In the genomic region with DNA sequence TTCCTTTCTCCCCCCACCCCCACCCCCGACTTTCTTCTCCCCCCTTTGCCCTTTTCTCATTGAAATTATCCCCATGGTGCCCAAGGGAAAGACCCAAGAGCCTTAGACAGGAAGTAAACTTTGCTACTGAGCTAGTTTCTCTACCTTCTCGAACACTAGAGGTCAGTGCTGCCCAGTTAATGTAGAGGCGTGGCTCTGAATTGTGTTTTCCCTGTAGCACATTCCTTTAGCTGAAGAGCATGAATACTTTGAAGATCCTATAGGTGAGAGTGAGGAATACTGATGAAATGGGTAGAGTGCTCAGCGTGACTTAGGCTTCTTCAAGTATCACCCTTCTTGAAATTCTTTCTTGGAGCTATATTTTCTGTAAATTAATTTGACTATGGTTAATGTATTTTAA, we compare ENCODE assay signal across 9 mouse cellular contexts. TPM values are rescaled to one million over a fixed set of nuclear protein-coding genes. Genes with fewer than 3 reads are reported as not detected.
DNase-seq lines count a peak whose midpoint lies in the region; ATAC-seq and TF ChIP-seq lines count a peak whose summit lies in the region.
"Had no signal": no experiment of that assay in that cellular context is flagged by ENCODE, and none has a peak within 500 bp of the region (broad histone marks: within the 10 kb centered on the region; RNA-seq: fewer than 3 reads in every experiment).

No protein-coding gene starts in this region.

- WGBS in heart, postnatal 0 days: 6% methylated on average over 4 of the region's 4 CpGs
- 7% methylated on average over 4 of the region's 4 CpGs for WGBS in forebrain, postnatal 0 days

- TF ChIP-seq CTCF in heart, postnatal 0 days (IDR thresholded peaks at IDR 0.05; ENCODE audit: low read depth): peak; percentile 26; the same call in 1 of the 2 replicates
- peak; percentile 77 for TF ChIP-seq CTCF in forebrain, postnatal 0 days (IDR thresholded peaks at IDR 0.05; ENCODE audit: low read depth)

- no peak overlapping the region for H3K4me3 ChIP-seq in heart, postnatal 0 days (ENCODE audit: low read depth, low read length)
- H3K4me3 ChIP-seq in forebrain, postnatal 0 days (ENCODE audit: low read depth, low read length): peak overlapping the region; percentile 22
- H3K4me3 ChIP-seq: lung, embryonic 15.5 days had no signal

- H3K27ac ChIP-seq in heart, postnatal 0 days (ENCODE audit: low read depth): no peak overlapping the region
- no peak overlapping the region for H3K27ac ChIP-seq in forebrain, postnatal 0 days (ENCODE audit: low read depth, low read length)
- H3K27ac ChIP-seq: lung, embryonic 15.5 days had no signal

- H3K36me3 ChIP-seq in heart, postnatal 0 days (replicated peaks; ENCODE audit: control insufficient read depth, insufficient read depth, low read length): no peaks in the 10 kb centered on the region
- no peaks in the 10 kb centered on the region for H3K36me3 ChIP-seq in forebrain, postnatal 0 days (ENCODE audit: insufficient read depth)
- H3K36me3 ChIP-seq: lung, embryonic 15.5 days had no signal

- H3K9me3 ChIP-seq in heart, postnatal 0 days (replicated peaks; ENCODE audit: control insufficient read depth, low read length): no peaks in the 10 kb centered on the region
- no peaks in the 10 kb centered on the region for H3K9me3 ChIP-seq in forebrain, postnatal 0 days (ENCODE audit: low read length)
- H3K9me3 ChIP-seq: lung, embryonic 15.5 days had no signal

- TF ChIP-seq EP300 in heart, postnatal 0 days (IDR thresholded peaks at IDR 0.05; ENCODE audit: low read depth): no peak

- H3K27me3 ChIP-seq in heart, postnatal 0 days (ENCODE audit: control insufficient read depth, insufficient read depth, low read length): no peaks in the 10 kb centered on the region
- H3K27me3 ChIP-seq in forebrain, postnatal 0 days (ENCODE audit: insufficient read depth, low read length): no peaks in the 10 kb centered on the region
- H3K27me3 ChIP-seq: lung, embryonic 15.5 days had no signal

- no peak for ATAC-seq in heart, postnatal 0 days (ENCODE audit: insufficient read depth, low read depth)
- ATAC-seq in forebrain, postnatal 0 days: peak; percentile 61

- H3K4me1 ChIP-seq in heart, postnatal 0 days (ENCODE audit: control insufficient read depth, insufficient read depth): no peaks in the 10 kb centered on the region
- peaks cover 4% of the 10 kb centered on the region; the same call in 1 of the 2 replicates for H3K4me1 ChIP-seq in forebrain, postnatal 0 days (ENCODE audit: insufficient read depth)
- H3K4me1 ChIP-seq: lung, embryonic 15.5 days had no signal

- DNase-seq in heart, postnatal 0 days (ENCODE audit: low spot score): no peak
- no peak for DNase-seq in heart, postnatal 25 days (ENCODE audit: low spot score)
- DNase-seq in WW6 (ENCODE audit: low read depth, low spot score): peak; percentile 3
- peak; percentile 76 for DNase-seq in forebrain, postnatal 0 days
- DNase-seq in left cerebral cortex, adult 9 months (ENCODE audit: low spot score in 2 of 2): peak; percentile 15 to 63
- peak; percentile 62 to 74 for DNase-seq in right cerebral cortex, adult 2 months (ENCODE audit: low spot score in 2 of 2)
- no peak for DNase-seq in spleen, postnatal 14 days (ENCODE audit: low spot score in 2 of 2)
- no peak for DNase-seq in spleen, adult 12 weeks (ENCODE audit: low spot score)

- no peak overlapping the region for H3K9ac ChIP-seq in heart, postnatal 0 days (replicated peaks; ENCODE audit: low read depth, low read length)
- no peak overlapping the region for H3K9ac ChIP-seq in forebrain, postnatal 0 days
- H3K9ac ChIP-seq: lung, embryonic 15.5 days had no signal

- H3K4me2 ChIP-seq in heart, postnatal 0 days (ENCODE audit: low read depth, low read length): no peak overlapping the region
- peak overlapping the region; percentile 54; the same call in 1 of the 2 replicates for H3K4me2 ChIP-seq in forebrain, postnatal 0 days (ENCODE audit: low read depth)
- H3K4me2 ChIP-seq: lung, embryonic 15.5 days had no signal

- intact Hi-C loops in heart, postnatal 25 days (cut with DNase I): no loop called here

RNA-seq across cellular contexts. Expression of a gene that starts 1.6 kb away (rescaled TPM):
- not detected in 2 replicates for total RNA-seq in heart, postnatal 0 days (2014; rRNA removed; ENCODE audit: low replicate concordance)
- polyA plus RNA-seq in heart, postnatal 0 days (2015; fragmentation: Nextera tagmentation; extraction: Ambion mirVana): not detected in 2 replicates
- under 1 TPM; 0.11 to 0.21 TPM for total RNA-seq in heart, postnatal 25 days (2021)
- total RNA-seq in forebrain, postnatal 0 days (2014; rRNA removed): 15.9 and 18.3 TPM in 2 replicates
- 0.53 and 2.0 TPM in 2 replicates for polyA plus RNA-seq in forebrain, postnatal 0 days (2015; fragmentation: Nextera tagmentation; extraction: Ambion mirVana)
- polyA plus RNA-seq: lung, embryonic 15.5 days had no signal

Comparison
In these comparisons a context has a peak if more than half of its experiments do, and no peak if none do; other contexts are left out.
1. DNase-seq: peak in WW6 (single experiment), forebrain, postnatal 0 days (single experiment), left cerebral cortex, adult 9 months (2 of 2) and right cerebral cortex, adult 2 months (2 of 2); none in heart, postnatal 0 days (single experiment), heart, postnatal 25 days (single experiment), spleen, postnatal 14 days (0 of 2) and spleen, adult 12 weeks (single experiment).
2. RNA of a gene that starts 1.6 kb away (total RNA-seq): 15.9 to 18.3 TPM in forebrain, postnatal 0 days; 0.11 to 0.21 TPM in heart, postnatal 25 days and not detected in heart, postnatal 0 days; every median in the first group is over 10 times any median in the second.